Mouse (Mus musculus) cerebellum, postnatal 36 days (tissue): ENCODE data around the gene Tnrc6c.

Experiments used
- DNase-seq, 2 experiments: peaks; one replicate each; pipeline ENCODE4 v3.0.0; 2021 to 2022; ENCODE audit warnings: mixed read lengths in 2 of 2

Gene Tnrc6c

DNA sequence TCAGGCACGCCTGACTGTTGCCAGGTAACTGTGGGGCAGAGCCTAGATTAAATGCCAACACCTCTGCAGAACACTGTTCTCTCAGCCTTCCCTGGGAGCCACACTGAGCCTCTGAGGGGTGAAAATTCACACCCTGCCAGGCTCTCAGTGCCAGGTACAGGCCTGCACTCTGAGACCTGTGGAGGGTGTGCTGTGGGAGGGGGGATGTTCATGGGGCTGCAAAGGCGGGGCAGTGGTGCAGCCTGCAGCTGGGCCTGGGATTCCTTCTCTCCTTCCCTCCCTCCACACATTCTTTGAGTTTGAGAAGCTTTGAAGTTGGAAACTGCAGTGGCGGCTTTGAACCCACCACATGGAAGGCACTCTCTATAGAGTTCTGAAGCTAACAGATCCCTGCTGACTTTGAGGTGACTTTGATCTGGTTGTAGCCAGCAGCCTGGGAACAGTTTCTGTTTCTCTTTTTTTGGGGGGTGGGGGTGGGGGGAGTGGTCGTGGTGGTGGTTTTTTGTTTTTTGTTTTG lies 140.0 kb downstream of the Tnrc6c start:
- DNase-seq: no peak

DNA sequence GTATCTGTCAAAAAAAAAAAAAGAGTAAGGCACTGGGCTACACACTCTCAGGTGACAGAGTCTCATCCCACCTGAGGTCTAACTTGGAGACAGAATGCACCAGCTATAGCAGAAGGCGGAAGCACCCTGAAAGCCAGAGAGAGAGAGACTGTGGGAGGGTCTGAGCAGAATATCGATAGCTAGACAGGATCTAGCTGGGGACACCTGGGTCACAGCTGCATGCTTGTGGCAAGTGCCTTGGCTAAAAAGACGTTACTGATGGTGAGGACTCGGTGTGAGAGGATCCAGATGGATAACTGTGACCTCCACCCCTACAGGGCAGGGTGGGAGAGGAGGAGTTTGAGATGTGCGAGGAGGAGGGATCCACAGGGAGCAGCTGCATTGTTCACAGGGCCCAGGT lies 142.9 kb downstream of the Tnrc6c start:
- DNase-seq: no peak

DNA sequence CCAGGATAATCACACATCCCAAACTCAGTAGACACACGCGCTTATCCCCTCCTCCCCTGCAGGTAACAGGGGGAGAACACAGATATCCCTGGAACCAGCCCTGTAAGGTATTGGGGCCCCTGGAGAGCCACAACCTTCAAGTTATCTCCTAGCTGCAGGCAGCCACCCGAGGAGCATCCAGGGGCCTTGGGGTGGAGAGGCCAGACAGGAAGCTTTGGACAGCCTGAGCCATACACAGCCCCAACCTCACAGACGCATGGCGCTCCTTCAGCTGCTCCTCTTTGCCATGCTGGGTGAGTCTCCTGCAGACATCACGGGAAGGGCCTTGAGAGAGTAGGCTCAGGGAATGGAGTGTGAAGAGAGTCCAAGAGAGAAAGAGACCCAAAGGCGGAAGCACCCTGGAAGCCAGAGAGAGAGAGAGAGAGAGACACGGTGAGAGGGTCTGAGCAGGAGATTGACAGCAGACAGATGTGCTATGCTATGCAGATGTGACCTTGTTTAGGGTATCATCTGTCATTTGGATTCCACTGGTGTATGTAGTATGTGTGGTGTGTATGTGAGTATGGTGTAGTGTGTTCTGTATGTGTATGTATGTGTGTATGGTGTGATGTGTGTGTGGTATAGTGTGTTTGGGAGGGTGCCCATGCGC lies 143.5 kb downstream of the Tnrc6c start, which contains the start of gene 6030468B19Rik:
TSS of gene 6030468B19Rik (plus strand) at position 150 of the 649 bp plus-strand sequence.
- no peak for DNase-seq

DNA sequence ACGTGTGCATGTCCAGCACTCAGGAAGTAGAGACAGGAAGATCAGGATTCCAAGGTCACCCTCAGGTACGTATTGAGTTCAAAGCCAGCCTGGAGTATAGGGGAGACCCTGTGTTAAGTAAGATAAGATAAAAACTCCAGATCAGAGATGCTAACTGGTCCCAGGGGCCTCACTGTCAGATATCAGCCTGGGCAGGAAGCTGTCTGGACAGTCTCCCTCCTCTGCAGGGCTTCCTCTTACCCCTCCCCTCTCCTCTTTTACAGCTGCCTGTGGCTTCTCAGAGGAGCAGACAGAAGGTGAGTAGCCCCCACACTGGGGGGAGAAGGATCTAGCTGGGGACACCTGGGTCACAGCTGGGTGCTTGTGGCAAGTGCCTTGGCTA lies 144.1 kb downstream of the Tnrc6c start:
- DNase-seq: no peak

DNA sequence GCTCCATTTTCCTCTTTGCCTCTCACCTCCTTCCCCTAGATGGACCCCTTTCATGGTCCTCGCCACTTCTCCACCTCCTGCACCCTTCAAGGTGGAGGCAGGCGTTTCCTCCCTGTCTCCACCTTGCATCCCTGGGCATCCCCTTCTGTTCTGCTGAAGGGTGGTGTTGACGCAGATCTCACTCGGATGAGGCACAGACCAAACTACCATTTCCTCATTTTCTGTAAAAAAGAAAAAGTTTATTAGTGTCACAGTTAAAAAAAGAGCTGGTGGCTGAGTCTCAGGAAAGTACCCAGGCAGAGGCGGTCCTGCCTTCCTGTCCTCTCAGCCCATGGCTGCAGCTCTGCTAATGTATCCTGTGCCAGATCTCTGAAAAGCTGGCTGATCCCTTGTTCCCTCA lies 145.1 kb downstream of the Tnrc6c start:
- DNase-seq: no peak

DNA sequence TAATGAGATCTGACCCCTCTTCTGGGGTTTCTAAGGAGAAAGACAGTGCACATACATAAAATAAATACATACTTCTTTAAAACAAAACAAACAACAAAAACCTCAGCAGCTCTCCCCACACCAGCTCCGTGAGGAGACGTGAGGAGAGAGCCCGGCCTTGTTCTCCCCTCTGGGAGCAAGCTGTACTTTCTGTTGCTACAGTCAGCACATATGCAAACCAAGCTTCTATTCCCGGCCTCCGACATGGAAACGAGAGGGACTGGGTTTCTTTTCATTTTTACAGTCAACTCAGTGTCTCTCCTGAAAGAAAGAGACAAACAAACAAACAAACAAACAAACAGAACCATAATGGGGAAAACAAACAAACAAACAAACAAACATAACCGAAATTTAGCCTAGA lies 145.9 kb downstream of the Tnrc6c start:
- no peak for DNase-seq

DNA sequence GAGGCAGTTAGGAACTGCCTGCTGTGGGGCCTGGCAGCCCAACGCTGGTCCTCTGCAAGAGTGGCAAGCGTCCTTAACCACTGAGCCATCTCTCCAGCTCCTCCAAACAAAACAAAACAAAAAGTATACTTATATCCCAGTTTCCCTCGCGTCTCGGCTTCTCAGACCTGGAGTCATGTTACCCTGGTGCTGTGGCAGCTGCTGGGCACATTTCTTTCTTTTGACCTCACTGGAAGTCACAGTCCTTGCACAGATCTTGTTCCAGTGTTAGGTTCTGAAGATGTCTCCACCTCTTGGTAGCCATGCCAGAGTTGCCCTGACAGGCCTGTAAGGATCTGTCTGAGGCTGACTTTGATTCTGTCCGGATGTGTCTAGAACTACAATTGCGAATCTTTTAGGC lies 147.6 kb downstream of the Tnrc6c start:
- DNase-seq: no peak

DNA sequence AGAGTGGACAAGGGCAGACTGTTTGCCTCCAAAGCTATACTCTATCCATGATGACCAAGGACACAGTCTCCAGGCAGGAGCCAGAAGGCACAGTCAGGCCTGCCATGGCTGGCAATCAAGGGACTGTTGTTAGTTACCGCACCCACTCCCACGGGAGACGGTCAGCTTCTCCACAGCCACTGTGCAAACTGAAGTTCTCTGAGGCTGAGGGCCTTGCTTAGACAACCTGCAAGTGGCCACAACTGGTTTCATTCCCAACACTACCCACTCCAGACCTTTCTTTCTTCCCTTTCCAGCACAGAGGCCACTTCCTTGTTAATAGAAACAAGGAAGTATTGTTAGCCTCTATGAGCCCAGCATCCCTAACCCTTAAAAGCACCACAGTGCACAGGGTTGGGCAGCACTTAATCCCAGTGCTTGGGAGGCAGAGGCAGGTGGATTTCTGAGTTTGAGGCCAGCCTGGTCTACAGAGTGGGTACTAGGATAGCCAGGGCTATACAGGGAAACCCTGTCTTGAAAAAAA lies 149.1 kb downstream of the Tnrc6c start:
- no peak for DNase-seq

DNA sequence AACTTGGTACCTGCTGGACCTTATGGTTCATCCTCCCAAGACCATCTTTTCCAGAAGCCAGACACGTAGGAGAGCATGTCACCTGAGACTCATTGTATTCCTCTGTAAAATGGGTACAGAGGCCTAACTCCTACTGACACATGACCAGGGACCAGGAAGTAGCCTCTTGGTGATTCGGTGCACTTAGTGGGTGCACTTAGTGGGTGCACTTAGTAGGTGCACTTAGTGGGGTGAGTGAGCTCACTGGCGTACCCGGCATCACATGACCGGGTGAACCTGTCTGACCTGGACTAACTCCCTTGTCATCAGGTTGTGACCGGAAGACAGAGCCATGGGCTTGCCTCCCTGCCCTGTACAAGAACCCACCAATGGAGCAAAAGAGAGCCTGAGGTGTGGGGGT lies 152.7 kb downstream of the Tnrc6c start:
- DNase-seq: no peak

DNA sequence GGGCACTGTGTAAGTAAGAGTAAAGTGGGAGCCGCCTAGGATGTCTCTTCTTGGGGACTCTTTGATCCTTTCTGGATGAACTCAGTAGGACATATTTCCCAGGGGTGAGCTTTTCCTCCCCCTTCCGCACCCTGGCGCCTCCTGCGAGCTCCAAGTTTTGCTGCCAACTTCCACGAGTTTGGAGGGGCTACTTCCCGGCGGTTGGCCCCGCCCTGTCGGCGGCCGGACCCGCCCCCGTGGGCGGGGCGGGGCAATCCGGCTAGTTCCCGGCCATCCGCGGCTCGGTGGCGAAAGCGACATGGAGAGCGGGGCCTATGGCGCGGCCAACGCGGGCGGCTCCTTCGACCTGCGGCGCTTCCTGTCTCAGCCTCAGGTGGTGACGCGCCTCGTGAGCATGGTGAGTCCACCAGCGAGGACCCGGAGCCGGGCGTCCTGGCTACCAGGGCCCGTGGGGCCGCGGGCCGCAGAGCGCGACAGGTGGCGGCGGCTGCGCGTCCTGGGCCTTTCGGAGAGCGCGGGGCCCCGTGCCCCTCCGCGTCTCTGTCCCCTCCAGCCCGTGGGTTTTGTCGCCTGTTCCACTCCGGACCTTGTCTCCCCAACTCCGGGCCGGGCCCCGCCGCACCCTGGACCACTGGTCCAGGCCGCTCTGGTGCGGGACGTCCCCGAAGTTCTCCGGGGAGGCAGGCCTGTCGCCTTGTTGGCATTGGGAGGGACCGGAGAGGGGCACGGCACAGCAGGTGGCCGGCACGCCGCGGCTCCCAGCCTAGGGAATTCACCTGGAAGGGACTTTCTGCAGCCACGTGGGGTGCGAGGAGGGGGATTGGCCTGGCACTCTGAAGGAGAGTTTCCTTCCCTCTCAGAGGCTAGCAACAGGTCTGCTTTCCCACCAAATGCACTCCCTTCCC lies 155.6 kb downstream of the Tnrc6c start, which contains the start of the genes Gm20708 and Syngr2:
TSS of gene Gm20708 (plus strand) at position 262 of the 905 bp plus-strand sequence.
TSS of gene Syngr2 (plus strand) at position 262 of the 905 bp plus-strand sequence.
- DNase-seq: peak in 1 of 2 experiments; percentile 29

DNA sequence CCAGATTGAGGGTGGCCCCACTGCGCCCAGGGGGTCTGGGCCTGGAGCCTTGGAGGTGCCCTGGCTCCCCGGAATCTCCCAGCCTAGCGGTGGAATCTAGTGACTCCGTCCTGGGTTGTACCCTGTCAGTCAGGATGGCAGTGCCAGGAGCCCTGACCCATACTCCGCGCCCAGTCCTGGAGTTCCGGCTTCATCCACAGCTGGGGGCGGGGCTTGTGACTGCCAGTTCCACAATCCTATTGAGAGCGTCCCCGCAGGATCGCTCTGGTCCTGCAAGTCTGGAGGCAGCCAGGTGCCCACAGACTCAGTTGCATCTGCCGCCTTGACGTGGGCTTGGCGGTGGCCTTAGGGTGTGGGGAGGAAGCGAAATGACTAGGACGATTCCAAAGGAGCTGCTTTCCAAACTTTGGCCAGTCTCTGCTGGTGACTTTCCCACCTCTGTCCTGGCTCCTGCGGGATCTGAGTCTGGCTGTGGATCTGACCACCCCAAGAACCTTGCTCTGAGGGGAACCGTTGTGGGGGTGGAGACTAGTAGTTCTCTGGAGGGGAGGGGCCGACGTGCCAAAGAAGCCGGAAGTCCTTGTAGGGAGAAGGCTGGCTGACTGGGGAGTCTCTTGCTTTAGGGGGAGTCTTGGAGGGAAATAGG lies 156.4 kb downstream of the Tnrc6c start:
- peak; percentile 38 to 50 for DNase-seq
